Mouse (Mus musculus): ENCODE measurements around the gene Echdc2. TPM values are rescaled to one million over a fixed set of nuclear protein-coding genes. Genes with fewer than 3 reads are reported as not detected.

The Echdc2 gene
- polyA plus RNA-seq, 1 experiment from 2014 or later: 7.6 TPM

- H3K4me2 ChIP-seq (ENCODE audit: low read length): no peak overlapping the region
- 89% methylated on average over 4 of the region's 4 CpGs for WGBS
- H3K4me1 ChIP-seq (ENCODE audit: control insufficient read depth, insufficient read depth, low read length): no peaks in the 10 kb centered on the region; the same call in 1 of the 2 replicates
- ATAC-seq (ENCODE audit: low FRiP score, low TSS enrichment) (no peak), DNase-seq (no peak)
- H3K9me3 ChIP-seq (ENCODE audit: control insufficient read depth, low read length): no peaks in the 10 kb centered on the region
- no peaks in the 10 kb centered on the region for H3K36me3 ChIP-seq (ENCODE audit: control insufficient read depth, insufficient read depth, low read length)
- no peak overlapping the region for H3K4me3 ChIP-seq (replicated peaks; ENCODE audit: low read depth, low read length)
- no peak overlapping the region for H3K9ac ChIP-seq (replicated peaks; ENCODE audit: low read length)
- H3K27ac ChIP-seq (replicated peaks; ENCODE audit: low read depth, low read length): no peak overlapping the region
- H3K27me3 ChIP-seq (ENCODE audit: control insufficient read depth, insufficient read depth, low read length): peaks cover 5% of the 10 kb centered on the region; the same call in 1 of the 2 replicates
Observed at GRCm38 (mm10) chr4:108166874-108167273, 1.6 kb downstream of the Echdc2 start.

GRCm38 (mm10) chr4:108168056-108168455, 2.8 kb downstream of the Echdc2 start:
- DNase-seq: no peak
- 84% methylated on average over 6 of the region's 6 CpGs for WGBS

GRCm38 (mm10) chr4:108182278-108182677, 17.0 kb downstream of the Echdc2 start:
- Histone ChIP-seq H3K9ac (replicated peaks; ENCODE audit: low read length) (no peak overlapping the region), H3K4me1 (ENCODE audit: control insufficient read depth, insufficient read depth, low read length) (no peaks in the 10 kb centered on the region)
- no peak for DNase-seq

More at GRCm38 (mm10) chr4:108168056-108168455, 2.8 kb downstream of the Echdc2 start:
- H3K9ac ChIP-seq (replicated peaks; ENCODE audit: low read length): no peak overlapping the region
- no peaks in the 10 kb centered on the region for H3K9me3 ChIP-seq (ENCODE audit: control insufficient read depth, low read length)
- peaks cover 5% of the 10 kb centered on the region; the same call in 1 of the 2 replicates for H3K27me3 ChIP-seq (ENCODE audit: control insufficient read depth, insufficient read depth, low read length)
- no peak overlapping the region for H3K27ac ChIP-seq (replicated peaks; ENCODE audit: low read depth, low read length)
- no peaks in the 10 kb centered on the region for H3K36me3 ChIP-seq (ENCODE audit: control insufficient read depth, insufficient read depth, low read length)
- no peak overlapping the region for H3K4me3 ChIP-seq (replicated peaks; ENCODE audit: low read depth, low read length)
- H3K4me2 ChIP-seq (ENCODE audit: low read length): no peak overlapping the region
- H3K4me1 ChIP-seq (ENCODE audit: control insufficient read depth, insufficient read depth, low read length): no peaks in the 10 kb centered on the region; the same call in 1 of the 2 replicates
- ATAC-seq (ENCODE audit: low FRiP score, low TSS enrichment): no peak

GRCm38 (mm10) chr4:108192821-108193323, 27.6 kb downstream of the Echdc2 start:
- H3K9me3 ChIP-seq (ENCODE audit: control insufficient read depth, low read length): no peaks in the 10 kb centered on the region
- no peak overlapping the region for H3K4me3 ChIP-seq (replicated peaks; ENCODE audit: low read depth, low read length)
- peak overlapping the region; percentile 27; the same call in 1 of the 2 replicates for H3K4me2 ChIP-seq (ENCODE audit: low read length)
- H3K27me3 ChIP-seq (ENCODE audit: control insufficient read depth, insufficient read depth, low read length): no peaks in the 10 kb centered on the region
- ATAC-seq (ENCODE audit: low FRiP score, low TSS enrichment): no peak
- H3K4me1 ChIP-seq (ENCODE audit: control insufficient read depth, insufficient read depth, low read length): no peaks in the 10 kb centered on the region
- DNase-seq: peak; percentile 5
- H3K36me3 ChIP-seq (ENCODE audit: control insufficient read depth, insufficient read depth, low read length): no peaks in the 10 kb centered on the region
- WGBS: 71% methylated on average over 2 of the region's 2 CpGs
- no peak overlapping the region for H3K27ac ChIP-seq (replicated peaks; ENCODE audit: low read depth, low read length)
- H3K9ac ChIP-seq (replicated peaks; ENCODE audit: low read length): no peak overlapping the region

More at GRCm38 (mm10) chr4:108182278-108182677, 17.0 kb downstream of the Echdc2 start:
- H3K27me3 ChIP-seq (ENCODE audit: control insufficient read depth, insufficient read depth, low read length): no peaks in the 10 kb centered on the region
- no peaks in the 10 kb centered on the region for H3K9me3 ChIP-seq (ENCODE audit: control insufficient read depth, low read length)
- no peaks in the 10 kb centered on the region for H3K36me3 ChIP-seq (ENCODE audit: control insufficient read depth, insufficient read depth, low read length)
- H3K4me2 ChIP-seq (ENCODE audit: low read length): no peak overlapping the region
- WGBS: 28% methylated on average over 1 of the region's 1 CpGs
- no peak overlapping the region for H3K4me3 ChIP-seq (replicated peaks; ENCODE audit: low read depth, low read length)
- no peak for ATAC-seq (ENCODE audit: low FRiP score, low TSS enrichment)
- H3K27ac ChIP-seq (replicated peaks; ENCODE audit: low read depth, low read length): no peak overlapping the region

GRCm38 (mm10) chr4:108196277-108196855, 31.1 kb downstream of the Echdc2 start:
- H3K4me2 ChIP-seq (ENCODE audit: low read length): no peak overlapping the region
- no peak overlapping the region for H3K9ac ChIP-seq (replicated peaks; ENCODE audit: low read length)
- WGBS: 62% methylated on average over 6 of the region's 6 CpGs
- no peaks in the 10 kb centered on the region for H3K9me3 ChIP-seq (ENCODE audit: control insufficient read depth, low read length)
- no peaks in the 10 kb centered on the region for H3K36me3 ChIP-seq (ENCODE audit: control insufficient read depth, insufficient read depth, low read length)
- no peaks in the 10 kb centered on the region for H3K4me1 ChIP-seq (ENCODE audit: control insufficient read depth, insufficient read depth, low read length)
- no peak overlapping the region for H3K4me3 ChIP-seq (replicated peaks; ENCODE audit: low read depth, low read length)
- H3K27me3 ChIP-seq (ENCODE audit: control insufficient read depth, insufficient read depth, low read length): no peaks in the 10 kb centered on the region
- H3K27ac ChIP-seq (replicated peaks; ENCODE audit: low read depth, low read length): no peak overlapping the region
- DNase-seq (peak; percentile 4), ATAC-seq (ENCODE audit: low FRiP score, low TSS enrichment) (no peak)

- H3K4me1 ChIP-seq (ENCODE audit: control insufficient read depth, insufficient read depth, low read length): no peaks in the 10 kb centered on the region
- no peaks in the 10 kb centered on the region for H3K9me3 ChIP-seq (ENCODE audit: control insufficient read depth, low read length)
- ATAC-seq (ENCODE audit: low FRiP score, low TSS enrichment): no peak
- no peaks in the 10 kb centered on the region for H3K36me3 ChIP-seq (ENCODE audit: control insufficient read depth, insufficient read depth, low read length)
- 77% methylated on average over 2 of the region's 2 CpGs for WGBS
- no peaks in the 10 kb centered on the region for H3K27me3 ChIP-seq (ENCODE audit: control insufficient read depth, insufficient read depth, low read length)
- no peak for DNase-seq
- no peak overlapping the region for H3K9ac ChIP-seq (replicated peaks; ENCODE audit: low read length)
- no peak overlapping the region for H3K27ac ChIP-seq (replicated peaks; ENCODE audit: low read depth, low read length)
- no peak overlapping the region for H3K4me2 ChIP-seq (ENCODE audit: low read length)
- no peak overlapping the region for H3K4me3 ChIP-seq (replicated peaks; ENCODE audit: low read depth, low read length)
Observed at GRCm38 (mm10) chr4:108199236-108199635, 34.0 kb downstream of the Echdc2 start.

GRCm38 (mm10) chr4:108204629-108205028, 39.4 kb downstream of the Echdc2 start:
- Histone ChIP-seq H3K9ac (replicated peaks; ENCODE audit: low read length) (no peak overlapping the region), H3K4me1 (ENCODE audit: control insufficient read depth, insufficient read depth, low read length) (no peaks in the 10 kb centered on the region), H3K36me3 (ENCODE audit: control insufficient read depth, insufficient read depth, low read length) (no peaks in the 10 kb centered on the region), H3K9me3 (ENCODE audit: control insufficient read depth, low read length) (no peaks in the 10 kb centered on the region), H3K4me3 (replicated peaks; ENCODE audit: low read depth, low read length) (no peak overlapping the region), H3K27me3 (ENCODE audit: control insufficient read depth, insufficient read depth, low read length) (no peaks in the 10 kb centered on the region), H3K4me2 (ENCODE audit: low read length) (no peak overlapping the region), H3K27ac (replicated peaks; ENCODE audit: low read depth, low read length) (no peak overlapping the region)
- 90% methylated on average over 6 of the region's 6 CpGs for WGBS
- DNase-seq (no peak), ATAC-seq (ENCODE audit: low FRiP score, low TSS enrichment) (no peak)

GRCm38 (mm10) chr4:108213023-108213422, 47.8 kb downstream of the Echdc2 start:
- ATAC-seq (ENCODE audit: low FRiP score, low TSS enrichment): no peak
- no peaks in the 10 kb centered on the region for H3K36me3 ChIP-seq (ENCODE audit: control insufficient read depth, insufficient read depth, low read length)
- no peaks in the 10 kb centered on the region for H3K4me1 ChIP-seq (ENCODE audit: control insufficient read depth, insufficient read depth, low read length)
- H3K9me3 ChIP-seq (ENCODE audit: control insufficient read depth, low read length): no peaks in the 10 kb centered on the region
- 89% methylated on average over 2 of the region's 2 CpGs for WGBS
- peaks cover 15% of the 10 kb centered on the region for H3K27me3 ChIP-seq (ENCODE audit: control insufficient read depth, insufficient read depth, low read length)
- no peak overlapping the region for H3K9ac ChIP-seq (replicated peaks; ENCODE audit: low read length)
- no peak overlapping the region for H3K4me2 ChIP-seq (ENCODE audit: low read length)
- H3K4me3 ChIP-seq (replicated peaks; ENCODE audit: low read depth, low read length): no peak overlapping the region
- H3K27ac ChIP-seq (replicated peaks; ENCODE audit: low read depth, low read length): no peak overlapping the region
- DNase-seq: no peak
